Mouse (Mus musculus) spleen, postnatal 4 days (tissue): ENCODE data around the gene Hk2.
"Not testable (repeated sequence)": the region's sequence is repeated elsewhere in the genome, so short reads cannot be mapped to it uniquely, and the experiment has no call there.

ENCODE experiments used
- DNase-seq, 2 experiments: peaks; one replicate each; pipeline ENCODE4 v3.0.0; 2022; ENCODE audit warnings: low spot score in 2 of 2

The Hk2 gene

DNA sequence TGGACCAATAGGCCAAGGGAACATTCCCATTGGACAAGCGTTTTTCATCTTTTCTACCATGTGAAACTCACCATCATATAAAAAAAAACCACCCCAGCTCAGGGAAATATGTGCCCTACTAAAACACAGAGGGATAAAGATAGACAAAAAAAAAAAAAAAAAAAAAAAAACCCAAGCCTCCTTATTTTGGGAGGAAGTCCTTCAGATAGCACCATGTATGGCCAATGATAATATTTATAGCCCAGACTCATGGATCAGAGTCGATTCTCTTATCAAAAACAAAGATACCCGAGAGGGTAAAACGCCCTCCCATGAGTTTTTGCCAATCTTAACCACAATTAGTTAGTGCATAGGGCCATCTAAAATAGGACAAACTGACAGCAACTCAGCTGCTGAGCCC is 84.8 kb downstream of the Hk2 start:
- DNase-seq = no peak

GRCm38 (mm10) chr6:82688586-82688985 is 85.7 kb downstream of the Hk2 start:
- DNase-seq = not testable (repeated sequence)

GRCm38 (mm10) chr6:82684136-82684535 is 90.1 kb downstream of the Hk2 start:
- no peak for DNase-seq

DNA sequence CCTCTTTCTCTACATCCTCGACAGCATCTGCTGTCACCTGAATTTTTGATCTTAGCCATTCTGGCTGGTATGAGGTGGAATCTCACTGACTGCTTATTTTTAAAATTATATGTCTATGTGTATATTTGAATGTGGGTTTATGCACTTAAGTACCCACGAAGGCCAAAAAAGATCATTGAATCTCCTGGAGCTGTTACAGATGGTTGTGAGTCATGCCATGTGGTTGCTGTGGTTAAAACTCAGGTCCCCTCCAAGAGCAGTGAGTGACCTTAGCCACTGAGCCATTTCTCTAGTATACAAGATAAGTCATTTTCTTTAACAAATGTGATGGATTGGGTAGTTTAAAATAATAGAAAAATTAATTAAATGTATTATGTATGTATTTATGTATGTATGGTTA is 95.0 kb downstream of the Hk2 start:
- DNase-seq = not testable (repeated sequence)

DNA sequence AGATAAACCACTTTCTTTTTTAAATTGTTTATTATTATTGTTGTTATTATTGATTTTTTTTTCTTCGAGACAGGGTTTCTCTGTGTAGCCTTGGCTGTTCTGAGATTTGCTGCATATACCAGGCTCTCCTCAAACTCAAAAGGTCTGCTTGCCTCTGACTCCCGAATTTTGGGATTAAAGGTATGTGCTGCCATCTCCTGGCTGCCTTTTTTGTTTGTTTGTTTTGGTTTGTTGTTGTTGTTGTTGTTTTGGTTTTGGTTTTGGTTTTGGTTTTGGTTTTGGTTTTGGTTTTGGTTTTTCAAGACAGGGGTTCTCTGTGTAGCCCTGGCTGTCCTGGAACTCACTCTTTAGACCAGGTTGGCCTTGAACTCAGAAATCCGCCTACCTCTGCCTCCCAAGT is 96.6 kb downstream of the Hk2 start:
- DNase-seq = not testable (repeated sequence)
